Mouse (Mus musculus) brain, embryonic 14.5 days (tissue): ENCODE results near the gene Chkb.

Source experiments
- CTCF ChIP-seq: fragments of 200-500 bp; IDR thresholded peaks from 2 replicates; pipeline ENCODE4 v1.5.1; 2012; ENCODE audit warnings: inconsistent platforms, mild to moderate bottlenecking, moderate library complexity, borderline replicate concordance; ENCODE audit not compliant: insufficient read depth, insufficient read length; ENCODE audit errors: extremely low read depth
- POLR2A ChIP-seq: fragments of 200-500 bp; IDR thresholded peaks from 2 replicates; pipeline ENCODE4 v1.6.1; 2012; ENCODE audit warnings: mild to moderate bottlenecking, inconsistent platforms, borderline replicate concordance; ENCODE audit not compliant: poor library complexity, insufficient read depth, insufficient read length, severe bottlenecking; ENCODE audit errors: extremely low read depth

DNA sequence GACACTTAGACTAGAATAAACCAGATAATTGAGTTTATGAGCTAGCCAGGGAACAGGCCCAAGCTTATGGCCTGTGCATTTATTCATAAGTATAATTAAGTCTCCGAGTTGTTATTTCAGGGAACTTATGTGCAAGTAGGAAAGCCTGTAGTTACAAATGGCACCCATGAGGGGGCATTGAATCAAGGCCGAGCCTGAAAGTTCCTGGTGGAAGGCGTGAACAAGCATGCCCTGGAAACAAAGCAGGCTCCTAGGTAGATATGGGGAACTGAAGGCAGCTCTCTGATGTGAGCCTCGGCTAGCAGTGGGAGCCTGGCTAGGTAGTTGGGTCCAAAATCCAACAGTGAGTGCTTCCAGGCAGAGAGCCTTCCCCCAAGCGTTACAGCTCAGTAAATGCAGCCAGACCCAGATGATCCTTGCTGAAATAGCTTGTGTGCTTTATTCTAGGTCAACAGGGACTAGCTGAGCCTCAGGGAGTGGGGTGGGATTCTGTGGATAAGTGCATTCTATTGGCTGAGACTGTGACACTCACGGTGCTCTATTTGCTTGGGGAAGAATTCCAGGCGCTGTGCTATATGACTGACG, 12.9 kb upstream of the Chkb start:
- TF ChIP-seq CTCF (peak; percentile 49; the same call in 1 of the 2 replicates), POLR2A (no peak)
